Mouse (Mus musculus): Measurements from ENCODE around the gene Ly86. TPM values are rescaled to one million over a fixed set of nuclear protein-coding genes. Genes with fewer than 3 reads are reported as not detected.

Ly86 gene
- polyA plus RNA-seq, 1 experiment from 2014 or later, result 4.3 TPM

- WGBS, result 50% methylated on average over 1 of the region's 1 CpGs
- H3K4me1 ChIP-seq (replicated peaks; ENCODE audit: control insufficient read depth, insufficient read depth, low read length), result no peaks in the 10 kb centered on the region
- H3K36me3 ChIP-seq (ENCODE audit: control insufficient read depth, insufficient read depth), result no peaks in the 10 kb centered on the region
- H3K4me3 ChIP-seq (replicated peaks; ENCODE audit: low read length), result no peak overlapping the region
- no peaks in the 10 kb centered on the region for H3K27me3 ChIP-seq (replicated peaks; ENCODE audit: control insufficient read depth, insufficient read depth, low read length)
- H3K9me3 ChIP-seq (ENCODE audit: control insufficient read depth, low read length), result no peaks in the 10 kb centered on the region
- H3K4me2 ChIP-seq (ENCODE audit: low read length), result no peak overlapping the region
- H3K9ac ChIP-seq (replicated peaks; ENCODE audit: low read depth, low read length), result no peak overlapping the region
- peak; percentile 54; the same call in 1 of the 2 replicates for ATAC-seq
- no peak overlapping the region for H3K27ac ChIP-seq (ENCODE audit: low read length)
These were observed 16.2 kb downstream of the Ly86 start for GRCm38 (mm10) chr13:37361249-37361648.

GRCm38 (mm10) chr13:37364351-37364750, 19.3 kb downstream of the Ly86 start:
- no peaks in the 10 kb centered on the region for H3K4me1 ChIP-seq (replicated peaks; ENCODE audit: control insufficient read depth, insufficient read depth, low read length)
- H3K4me2 ChIP-seq (ENCODE audit: low read length), result no peak overlapping the region
- ATAC-seq, result no peak
- no peaks in the 10 kb centered on the region for H3K36me3 ChIP-seq (ENCODE audit: control insufficient read depth, insufficient read depth)
- H3K9ac ChIP-seq (replicated peaks; ENCODE audit: low read depth, low read length), result no peak overlapping the region
- H3K27me3 ChIP-seq (replicated peaks; ENCODE audit: control insufficient read depth, insufficient read depth, low read length), result no peaks in the 10 kb centered on the region
- 76% methylated on average over 5 of the region's 5 CpGs for WGBS
- H3K27ac ChIP-seq (ENCODE audit: low read length), result no peak overlapping the region
- no peaks in the 10 kb centered on the region for H3K9me3 ChIP-seq (ENCODE audit: control insufficient read depth, low read length)
- H3K4me3 ChIP-seq (replicated peaks; ENCODE audit: low read length), result no peak overlapping the region

GRCm38 (mm10) chr13:37376411-37376810, 31.4 kb downstream of the Ly86 start:
- no peaks in the 10 kb centered on the region for H3K27me3 ChIP-seq (replicated peaks; ENCODE audit: control insufficient read depth, insufficient read depth, low read length)
- 54% methylated on average over 5 of the region's 5 CpGs for WGBS

GRCm38 (mm10) chr13:37388222-37389202, 43.5 kb downstream of the Ly86 start:
- H3K36me3 ChIP-seq (ENCODE audit: control insufficient read depth, insufficient read depth), result no peaks in the 10 kb centered on the region
- H3K4me2 ChIP-seq (ENCODE audit: low read length), result peak overlapping the region; percentile 34
- peak; percentile 89 for ATAC-seq
- no peaks in the 10 kb centered on the region for H3K27me3 ChIP-seq (replicated peaks; ENCODE audit: control insufficient read depth, insufficient read depth, low read length)
- H3K9me3 ChIP-seq (ENCODE audit: control insufficient read depth, low read length), result no peaks in the 10 kb centered on the region
- H3K9ac ChIP-seq (replicated peaks; ENCODE audit: low read depth, low read length), result 0 out of 2 replicates have a peak overlapping the region, but pooled peaks have one; percentile 14
- peak overlapping the region; percentile 72 for H3K27ac ChIP-seq (ENCODE audit: low read length)
- 21% methylated on average over 9 of the region's 9 CpGs for WGBS
- peaks cover 19% of the 10 kb centered on the region for H3K4me1 ChIP-seq (replicated peaks; ENCODE audit: control insufficient read depth, insufficient read depth, low read length)
- no peak overlapping the region for H3K4me3 ChIP-seq (replicated peaks; ENCODE audit: low read length)

More at GRCm38 (mm10) chr13:37376411-37376810, 31.4 kb downstream of the Ly86 start:
- Histone ChIP-seq H3K4me1 (replicated peaks; ENCODE audit: control insufficient read depth, insufficient read depth, low read length) (0 out of 2 replicates have a peak, but pooled peaks cover 4% of the 10 kb centered on the region), H3K36me3 (ENCODE audit: control insufficient read depth, insufficient read depth) (no peaks in the 10 kb centered on the region), H3K9ac (replicated peaks; ENCODE audit: low read depth, low read length) (no peak overlapping the region), H3K27ac (ENCODE audit: low read length) (no peak overlapping the region), H3K9me3 (ENCODE audit: control insufficient read depth, low read length) (no peaks in the 10 kb centered on the region), H3K4me2 (ENCODE audit: low read length) (no peak overlapping the region), H3K4me3 (replicated peaks; ENCODE audit: low read length) (no peak overlapping the region)
- ATAC-seq, result no peak

- Histone ChIP-seq H3K27me3 (replicated peaks; ENCODE audit: control insufficient read depth, insufficient read depth, low read length) (no peaks in the 10 kb centered on the region), H3K4me2 (ENCODE audit: low read length) (peak overlapping the region; percentile 34; the same call in 1 of the 2 replicates), H3K4me1 (replicated peaks; ENCODE audit: control insufficient read depth, insufficient read depth, low read length) (peaks cover 19% of the 10 kb centered on the region), H3K9ac (replicated peaks; ENCODE audit: low read depth, low read length) (no peak overlapping the region), H3K4me3 (replicated peaks; ENCODE audit: low read length) (no peak overlapping the region), H3K36me3 (ENCODE audit: control insufficient read depth, insufficient read depth) (no peaks in the 10 kb centered on the region), H3K9me3 (ENCODE audit: control insufficient read depth, low read length) (no peaks in the 10 kb centered on the region), H3K27ac (ENCODE audit: low read length) (peak overlapping the region; percentile 72)
- peak; percentile 49 for ATAC-seq
- WGBS, result 41% methylated on average over 5 of the region's 5 CpGs
These were observed 44.3 kb downstream of the Ly86 start for GRCm38 (mm10) chr13:37389296-37389695.

- no peak for ATAC-seq
- H3K9me3 ChIP-seq (ENCODE audit: control insufficient read depth, low read length), result no peaks in the 10 kb centered on the region
- H3K4me2 ChIP-seq (ENCODE audit: low read length), result no peak overlapping the region
- no peaks in the 10 kb centered on the region for H3K4me1 ChIP-seq (replicated peaks; ENCODE audit: control insufficient read depth, insufficient read depth, low read length)
- 86% methylated on average over 4 of the region's 4 CpGs for WGBS
- H3K4me3 ChIP-seq (replicated peaks; ENCODE audit: low read length), result no peak overlapping the region
- no peaks in the 10 kb centered on the region for H3K36me3 ChIP-seq (ENCODE audit: control insufficient read depth, insufficient read depth)
- no peaks in the 10 kb centered on the region for H3K27me3 ChIP-seq (replicated peaks; ENCODE audit: control insufficient read depth, insufficient read depth, low read length)
- no peak overlapping the region for H3K9ac ChIP-seq (replicated peaks; ENCODE audit: low read depth, low read length)
- H3K27ac ChIP-seq (ENCODE audit: low read length), result no peak overlapping the region
These were observed 53.8 kb downstream of the Ly86 start for GRCm38 (mm10) chr13:37398791-37399190.

- Histone ChIP-seq H3K4me1 (replicated peaks; ENCODE audit: control insufficient read depth, insufficient read depth, low read length) (no peaks in the 10 kb centered on the region), H3K27ac (ENCODE audit: low read length) (no peak overlapping the region), H3K9ac (replicated peaks; ENCODE audit: low read depth, low read length) (no peak overlapping the region), H3K4me3 (replicated peaks; ENCODE audit: low read length) (no peak overlapping the region), H3K4me2 (ENCODE audit: low read length) (no peak overlapping the region), H3K9me3 (ENCODE audit: control insufficient read depth, low read length) (no peaks in the 10 kb centered on the region), H3K36me3 (ENCODE audit: control insufficient read depth, insufficient read depth) (no peaks in the 10 kb centered on the region), H3K27me3 (replicated peaks; ENCODE audit: control insufficient read depth, insufficient read depth, low read length) (no peaks in the 10 kb centered on the region)
- 91% methylated on average over 8 of the region's 8 CpGs for WGBS
- no peak for ATAC-seq
These were observed 54.3 kb downstream of the Ly86 start for GRCm38 (mm10) chr13:37399340-37399739.

- no peak for ATAC-seq
- no peak overlapping the region for H3K9ac ChIP-seq (replicated peaks; ENCODE audit: low read depth, low read length)
- H3K9me3 ChIP-seq (ENCODE audit: control insufficient read depth, low read length), result no peaks in the 10 kb centered on the region
- H3K27me3 ChIP-seq (replicated peaks; ENCODE audit: control insufficient read depth, insufficient read depth, low read length), result no peaks in the 10 kb centered on the region
- H3K4me1 ChIP-seq (replicated peaks; ENCODE audit: control insufficient read depth, insufficient read depth, low read length), result no peaks in the 10 kb centered on the region
- H3K4me2 ChIP-seq (ENCODE audit: low read length), result no peak overlapping the region
- no peak overlapping the region for H3K27ac ChIP-seq (ENCODE audit: low read length)
- no peak overlapping the region for H3K4me3 ChIP-seq (replicated peaks; ENCODE audit: low read length)
- no peaks in the 10 kb centered on the region for H3K36me3 ChIP-seq (ENCODE audit: control insufficient read depth, insufficient read depth)
- 41% methylated on average over 3 of the region's 3 CpGs for WGBS
These were observed 57.4 kb downstream of the Ly86 start for GRCm38 (mm10) chr13:37402421-37402820.

GRCm38 (mm10) chr13:37403708-37404107, 58.7 kb downstream of the Ly86 start:
- Histone ChIP-seq H3K27ac (ENCODE audit: low read length) (no peak overlapping the region), H3K4me3 (replicated peaks; ENCODE audit: low read length) (no peak overlapping the region)

More at GRCm38 (mm10) chr13:37403708-37404107, 58.7 kb downstream of the Ly86 start:
- H3K9ac ChIP-seq (replicated peaks; ENCODE audit: low read depth, low read length), result no peak overlapping the region
- H3K27me3 ChIP-seq (replicated peaks; ENCODE audit: control insufficient read depth, insufficient read depth, low read length), result no peaks in the 10 kb centered on the region
- no peaks in the 10 kb centered on the region for H3K36me3 ChIP-seq (ENCODE audit: control insufficient read depth, insufficient read depth)
- H3K4me2 ChIP-seq (ENCODE audit: low read length), result no peak overlapping the region
- ATAC-seq, result no peak
- 87% methylated on average over 2 of the region's 2 CpGs for WGBS
- H3K4me1 ChIP-seq (replicated peaks; ENCODE audit: control insufficient read depth, insufficient read depth, low read length), result no peaks in the 10 kb centered on the region
- H3K9me3 ChIP-seq (ENCODE audit: control insufficient read depth, low read length), result no peaks in the 10 kb centered on the region

Data from forebrain, embryonic 16.5 days (tissue).